Mouse (Mus musculus) limb, embryonic 14.5 days (tissue): ENCODE measurements around the gene Olfr1134. TPM values are rescaled to one million over a fixed set of nuclear protein-coding genes. Genes with fewer than 3 reads are reported as not detected.
"Not testable (repeated sequence)": the region's sequence is repeated elsewhere in the genome, so short reads cannot be mapped to it uniquely, and the experiment has no call there.

Experiments used
- ATAC-seq: fragments of 200-750 bp; cut with Nextera tagmentation; 2 replicates; pipeline ENCODE4 v1.8.0; 2017; ENCODE audit warnings: low read depth, moderate number of reproducible peaks, moderate TSS enrichment; ENCODE audit not compliant: low FRiP score
- DNase-seq: peaks from one replicate; pipeline ENCODE4 v3.0.0-alpha.2; 2015; ENCODE audit warnings: low spot score
- H3K27ac ChIP-seq: fragments of 300-500 bp; sonication (generic); replicated peaks from 2 replicates; pipeline ENCODE4 v1.5.1; 2014; ENCODE audit warnings: low read depth, mild to moderate bottlenecking, low read length, moderate library complexity, mixed read lengths
- H3K27me3 ChIP-seq: fragments of 300-500 bp; sonication (generic); 2 replicates; pipeline ENCODE4 v1.6.1; 2014; ENCODE audit warnings: low read length, mixed read lengths; ENCODE audit not compliant: control insufficient read depth, insufficient read depth
- H3K36me3 ChIP-seq: fragments of 300-500 bp; sonication (generic); 2 replicates; pipeline ENCODE4 v1.6.1; 2014; ENCODE audit warnings: mild to moderate bottlenecking, low read length, moderate library complexity, mixed read lengths; ENCODE audit not compliant: control insufficient read depth, insufficient read depth
- H3K4me1 ChIP-seq: fragments of 300-500 bp; sonication (generic); 2 replicates; pipeline ENCODE4 v1.6.1; 2014; ENCODE audit warnings: antibody characterized with exemption, low read length, mixed read lengths; ENCODE audit not compliant: control insufficient read depth, insufficient read depth
- H3K4me2 ChIP-seq: fragments of 300-500 bp; sonication (generic); replicated peaks from 2 replicates; pipeline ENCODE4 v1.6.1; 2014; ENCODE audit warnings: low read depth, mild to moderate bottlenecking, low read length, moderate library complexity; ENCODE audit not compliant: severe bottlenecking
- H3K4me3 ChIP-seq: fragments of 300-500 bp; sonication (generic); replicated peaks from 2 replicates; pipeline ENCODE4 v1.5.1; 2014; ENCODE audit warnings: low read length
- H3K9ac ChIP-seq: fragments of 300-500 bp; sonication (generic); 2 replicates; pipeline ENCODE4 v1.6.1; 2014; ENCODE audit warnings: mild to moderate bottlenecking, low read depth, low read length, moderate library complexity; ENCODE audit not compliant: severe bottlenecking
- H3K9me3 ChIP-seq: fragments of 300-500 bp; sonication (generic); 2 replicates; pipeline ENCODE4 v1.6.1; 2016; ENCODE audit warnings: low read length; ENCODE audit not compliant: control insufficient read depth
- POLR2A ChIP-seq: fragments of 200-500 bp; IDR thresholded peaks from 2 replicates; pipeline ENCODE4 v1.8.0; 2012; ENCODE audit warnings: inconsistent platforms, mild to moderate bottlenecking, moderate library complexity, borderline replicate concordance; ENCODE audit not compliant: insufficient read depth, insufficient read length; ENCODE audit errors: extremely low read depth
- WGBS: fragments of 180-500 bp; shearing (Covaris S2); extraction: QIAGEN DNeasy Blood & Tissue Kit; methylation state at CpG from one replicate; pipeline ENCODE4 v1.1.7; 2014; 5-methylcytosine and 5-hydroxymethylcytosine counted together
- polyA plus RNA-seq, 2 experiments: library from polyadenylated mRNA; depleted of rRNA in 1 of 2; stranded (reverse) in 1 of 2; unstranded in 1 of 2; fragments of >200 nt; fragmentation: Nextera tagmentation in 1 of 2; extraction: Ambion mirVana in 1 of 2; gene quantifications; 2 replicates each; pipeline versions ENCODE4 v1.2.1 to v1.2.3; 2012 to 2014

Olfr1134 gene
- polyA plus RNA-seq, 2 experiments = not detected

DNA sequence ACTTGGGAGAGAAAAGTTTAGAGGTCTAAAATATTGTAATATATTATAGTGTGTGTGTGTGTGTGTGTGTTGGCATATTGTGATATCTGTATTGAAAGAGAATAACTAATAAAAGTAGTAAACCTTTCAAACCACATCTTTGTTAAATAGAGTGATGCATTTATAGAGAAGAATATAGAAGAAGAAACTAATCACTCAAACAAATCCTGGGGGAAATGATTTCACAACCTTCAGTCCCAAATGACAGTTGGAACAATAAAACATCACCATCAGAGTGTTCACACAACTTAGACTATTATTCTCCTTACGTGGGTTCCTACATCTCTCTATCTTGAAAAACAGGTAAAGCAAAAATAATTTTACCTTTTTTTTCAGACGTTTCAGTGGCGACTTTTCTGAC lies 31.5 kb downstream of the Olfr1134 start, which contains the start of gene Olfr1131:
Gene Olfr1131, plus strand, starts transcription at position 301 of the 400 bp plus-strand sequence.
- Histone ChIP-seq H3K27me3 (no peaks in the 10 kb centered on the region), H3K27ac (no peak within 1 kb of the TSS), H3K4me1 (no peaks in the 10 kb centered on the region), H3K9me3 (no peaks in the 10 kb centered on the region), H3K4me3 (no peak within 1 kb of the TSS), H3K36me3 (no peaks in the 10 kb centered on the region), H3K4me2 (no peak within 1 kb of the TSS), H3K9ac (no peak within 1 kb of the TSS)
- WGBS = 80% methylated on average over 3 of the region's 3 CpGs
- ATAC-seq (no peak), DNase-seq (no peak)
- TF ChIP-seq POLR2A = no peak

DNA sequence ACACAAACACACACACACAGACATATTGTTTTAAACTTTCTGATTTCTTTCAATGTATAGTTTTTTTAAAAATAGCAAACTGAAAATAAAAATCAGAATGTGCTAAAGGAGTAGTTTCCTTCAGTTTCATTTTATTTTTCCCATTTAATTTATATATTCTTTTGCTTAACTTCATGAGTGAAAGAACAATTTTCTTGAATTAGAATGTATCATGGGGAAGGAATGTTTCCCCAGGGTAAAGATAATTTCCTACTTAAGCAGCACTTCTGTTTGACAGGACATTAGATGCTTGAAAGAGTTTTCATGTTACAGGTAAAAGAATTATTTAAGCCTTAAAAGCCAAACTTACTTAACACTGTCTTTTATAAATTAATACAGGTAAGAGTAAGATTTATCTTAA lies 52.3 kb downstream of the Olfr1134 start, which contains the start of gene Olfr1130:
Gene Olfr1130, plus strand, starts transcription at position 301 of the 400 bp plus-strand sequence.
- not testable (repeated sequence) for H3K4me1 ChIP-seq, H3K9me3 ChIP-seq, H3K4me3 ChIP-seq, H3K9ac ChIP-seq, ATAC-seq, H3K4me2 ChIP-seq, H3K27me3 ChIP-seq, H3K36me3 ChIP-seq, DNase-seq, H3K27ac ChIP-seq

Other genes starting within 250 kb of the Olfr1134 start
- not detected in 2 replicates for gene Olfr1123, start 241.8 kb downstream of the Olfr1134 start, polyA plus RNA-seq (2012; rRNA removed)
- not detected in 2 replicates for gene Olfr1123, start 241.8 kb downstream of the Olfr1134 start, polyA plus RNA-seq (2014; fragmentation: Nextera tagmentation; extraction: Ambion mirVana)
- gene Olfr1124, start 228.2 kb downstream of the Olfr1134 start, polyA plus RNA-seq (2012; rRNA removed) = not detected in 2 replicates
- not detected in 2 replicates for gene Olfr1124, start 228.2 kb downstream of the Olfr1134 start, polyA plus RNA-seq (2014; fragmentation: Nextera tagmentation; extraction: Ambion mirVana)
- not detected in 2 replicates for gene Olfr1126, start 204.5 kb downstream of the Olfr1134 start, polyA plus RNA-seq (2012; rRNA removed)
- gene Olfr1126, start 204.5 kb downstream of the Olfr1134 start, polyA plus RNA-seq (2014; fragmentation: Nextera tagmentation; extraction: Ambion mirVana) = not detected in 2 replicates
- gene Pramel7, start 161.4 kb downstream of the Olfr1134 start, polyA plus RNA-seq (2012; rRNA removed) = not detected in 2 replicates
- not detected in 2 replicates for gene Pramel7, start 161.4 kb downstream of the Olfr1134 start, polyA plus RNA-seq (2014; fragmentation: Nextera tagmentation; extraction: Ambion mirVana)
- gene Pramel6, start 151.9 kb downstream of the Olfr1134 start, polyA plus RNA-seq (2012; rRNA removed) = not detected in 2 replicates
- not detected in 2 replicates for gene Pramel6, start 151.9 kb downstream of the Olfr1134 start, polyA plus RNA-seq (2014; fragmentation: Nextera tagmentation; extraction: Ambion mirVana)
- not detected in 2 replicates for gene Olfr153, start 126.7 kb downstream of the Olfr1134 start, polyA plus RNA-seq (2012; rRNA removed)
- gene Olfr153, start 126.7 kb downstream of the Olfr1134 start, polyA plus RNA-seq (2014; fragmentation: Nextera tagmentation; extraction: Ambion mirVana) = not detected in 2 replicates
- not detected in 2 replicates for gene Olfr1128, start 112.9 kb downstream of the Olfr1134 start, polyA plus RNA-seq (2012; rRNA removed)
- not detected in 2 replicates for gene Olfr1128, start 112.9 kb downstream of the Olfr1134 start, polyA plus RNA-seq (2014; fragmentation: Nextera tagmentation; extraction: Ambion mirVana)
- gene Olfr1129, start 84.6 kb downstream of the Olfr1134 start, polyA plus RNA-seq (2012; rRNA removed) = not detected in 2 replicates
- not detected in 2 replicates for gene Olfr1129, start 84.6 kb downstream of the Olfr1134 start, polyA plus RNA-seq (2014; fragmentation: Nextera tagmentation; extraction: Ambion mirVana)
- not detected in 2 replicates for gene Olfr1130, start 52.2 kb downstream of the Olfr1134 start, polyA plus RNA-seq (2012; rRNA removed)
- not detected in 2 replicates for gene Olfr1130, start 52.2 kb downstream of the Olfr1134 start, polyA plus RNA-seq (2014; fragmentation: Nextera tagmentation; extraction: Ambion mirVana)
- gene Olfr1131, start 31.4 kb downstream of the Olfr1134 start, polyA plus RNA-seq (2012; rRNA removed) = not detected in 2 replicates
- not detected in 2 replicates for gene Olfr1131, start 31.4 kb downstream of the Olfr1134 start, polyA plus RNA-seq (2014; fragmentation: Nextera tagmentation; extraction: Ambion mirVana)
- gene Olfr1132, start 20.9 kb downstream of the Olfr1134 start, polyA plus RNA-seq (2012; rRNA removed) = not detected in 2 replicates
- gene Olfr1132, start 20.9 kb downstream of the Olfr1134 start, polyA plus RNA-seq (2014; fragmentation: Nextera tagmentation; extraction: Ambion mirVana) = not detected in 2 replicates
- not detected in 2 replicates for gene Olfr1133, start 11.1 kb downstream of the Olfr1134 start, polyA plus RNA-seq (2012; rRNA removed)
- not detected in 2 replicates for gene Olfr1133, start 11.1 kb downstream of the Olfr1134 start, polyA plus RNA-seq (2014; fragmentation: Nextera tagmentation; extraction: Ambion mirVana)
- gene Olfr1135, start 15.2 kb upstream of the Olfr1134 start, polyA plus RNA-seq (2012; rRNA removed) = not detected in 2 replicates
- gene Olfr1135, start 15.2 kb upstream of the Olfr1134 start, polyA plus RNA-seq (2014; fragmentation: Nextera tagmentation; extraction: Ambion mirVana) = not detected in 2 replicates
- gene Olfr1136, start 35.5 kb upstream of the Olfr1134 start, polyA plus RNA-seq (2012; rRNA removed) = not detected in 2 replicates
- gene Olfr1136, start 35.5 kb upstream of the Olfr1134 start, polyA plus RNA-seq (2014; fragmentation: Nextera tagmentation; extraction: Ambion mirVana) = not detected in 2 replicates
- gene Olfr1137, start 54.7 kb upstream of the Olfr1134 start, polyA plus RNA-seq (2012; rRNA removed) = not detected in 2 replicates
- gene Olfr1137, start 54.7 kb upstream of the Olfr1134 start, polyA plus RNA-seq (2014; fragmentation: Nextera tagmentation; extraction: Ambion mirVana) = not detected in 2 replicates
- not detected in 2 replicates for gene Olfr1138, start 81.5 kb upstream of the Olfr1134 start, polyA plus RNA-seq (2012; rRNA removed)
- gene Olfr1138, start 81.5 kb upstream of the Olfr1134 start, polyA plus RNA-seq (2014; fragmentation: Nextera tagmentation; extraction: Ambion mirVana) = not detected in 2 replicates
- not detected in 2 replicates for gene Olfr1140, start 85.3 kb upstream of the Olfr1134 start, polyA plus RNA-seq (2012; rRNA removed)
- gene Olfr1140, start 85.3 kb upstream of the Olfr1134 start, polyA plus RNA-seq (2014; fragmentation: Nextera tagmentation; extraction: Ambion mirVana) = not detected in 2 replicates
- gene Olfr1141, start 95.5 kb upstream of the Olfr1134 start, polyA plus RNA-seq (2012; rRNA removed) = not detected in 2 replicates
- not detected in 2 replicates for gene Olfr1141, start 95.5 kb upstream of the Olfr1134 start, polyA plus RNA-seq (2014; fragmentation: Nextera tagmentation; extraction: Ambion mirVana)
- not detected in 2 replicates for gene Olfr152, start 121.0 kb upstream of the Olfr1134 start, polyA plus RNA-seq (2012; rRNA removed)
- not detected in 2 replicates for gene Olfr152, start 121.0 kb upstream of the Olfr1134 start, polyA plus RNA-seq (2014; fragmentation: Nextera tagmentation; extraction: Ambion mirVana)
- gene Olfr1143, start 142.1 kb upstream of the Olfr1134 start, polyA plus RNA-seq (2012; rRNA removed) = not detected in 2 replicates
- not detected in 2 replicates for gene Olfr1143, start 142.1 kb upstream of the Olfr1134 start, polyA plus RNA-seq (2014; fragmentation: Nextera tagmentation; extraction: Ambion mirVana)
- gene Olfr1145, start 151.4 kb upstream of the Olfr1134 start, polyA plus RNA-seq (2012; rRNA removed) = not detected in 2 replicates
- gene Olfr1145, start 151.4 kb upstream of the Olfr1134 start, polyA plus RNA-seq (2014; fragmentation: Nextera tagmentation; extraction: Ambion mirVana) = not detected in 2 replicates
- not detected in 2 replicates for gene Olfr1148, start 172.1 kb upstream of the Olfr1134 start, polyA plus RNA-seq (2012; rRNA removed)
- gene Olfr1148, start 172.1 kb upstream of the Olfr1134 start, polyA plus RNA-seq (2014; fragmentation: Nextera tagmentation; extraction: Ambion mirVana) = not detected in 2 replicates
- gene Olfr1150-ps1, start 185.5 kb upstream of the Olfr1134 start, polyA plus RNA-seq (2012; rRNA removed) = not detected in 2 replicates
- gene Olfr1150-ps1, start 185.5 kb upstream of the Olfr1134 start, polyA plus RNA-seq (2014; fragmentation: Nextera tagmentation; extraction: Ambion mirVana) = not detected in 2 replicates
- not detected in 2 replicates for gene Olfr1151, start 197.4 kb upstream of the Olfr1134 start, polyA plus RNA-seq (2012; rRNA removed)
- not detected in 2 replicates for gene Olfr1151, start 197.4 kb upstream of the Olfr1134 start, polyA plus RNA-seq (2014; fragmentation: Nextera tagmentation; extraction: Ambion mirVana)
- not detected in 2 replicates for gene Olfr1152, start 208.0 kb upstream of the Olfr1134 start, polyA plus RNA-seq (2012; rRNA removed)
- not detected in 2 replicates for gene Olfr1152, start 208.0 kb upstream of the Olfr1134 start, polyA plus RNA-seq (2014; fragmentation: Nextera tagmentation; extraction: Ambion mirVana)
- gene Olfr1153, start 236.5 kb upstream of the Olfr1134 start, polyA plus RNA-seq (2012; rRNA removed) = not detected in 2 replicates
- not detected in 2 replicates for gene Olfr1153, start 236.5 kb upstream of the Olfr1134 start, polyA plus RNA-seq (2014; fragmentation: Nextera tagmentation; extraction: Ambion mirVana)
- gene Olfr1154, start 246.7 kb upstream of the Olfr1134 start, polyA plus RNA-seq (2012; rRNA removed) = not detected in 2 replicates
- gene Olfr1154, start 246.7 kb upstream of the Olfr1134 start, polyA plus RNA-seq (2014; fragmentation: Nextera tagmentation; extraction: Ambion mirVana) = not detected in 2 replicates